Mouse (Mus musculus) small intestine, adult 2 months (tissue): ENCODE measurements at regions not wholly inside any gene's neighbourhood (a gene's known extent, or its start where the extent isn't known, plus 50 kb on each side); places are given as distances from the start of the nearest gene placed in this dataset.
"Not testable (repeated sequence)": the region's sequence is repeated elsewhere in the genome, so short reads cannot be mapped to it uniquely, and the experiment has no call there.

Experiments
- H3K27ac ChIP-seq: fragments of 200-500 bp; 2 replicates; pipeline ENCODE4 v1.5.1; 2012; ENCODE audit warnings: low read depth, low read length, control low read depth, inconsistent platforms; ENCODE audit not compliant: insufficient read depth
- H3K27me3 ChIP-seq: fragments of 200-500 bp; 2 replicates; pipeline ENCODE4 v1.6.1; 2012; ENCODE audit warnings: mild to moderate bottlenecking, moderate library complexity, low read length, inconsistent platforms; ENCODE audit not compliant: control insufficient read depth, insufficient read depth
- H3K36me3 ChIP-seq: fragments of 200-500 bp; 2 replicates; pipeline ENCODE4 v1.6.1; 2012; ENCODE audit warnings: mild to moderate bottlenecking, low read length, control low read depth, inconsistent platforms; ENCODE audit not compliant: control insufficient read depth, insufficient read depth
- H3K4me1 ChIP-seq: fragments of 200-500 bp; 2 replicates; pipeline ENCODE4 v1.6.1; 2012; ENCODE audit warnings: low read length, inconsistent platforms, mixed read lengths; ENCODE audit not compliant: control insufficient read depth, insufficient read depth, insufficient read length
- H3K4me3 ChIP-seq: fragments of 200-500 bp; 2 replicates; pipeline ENCODE4 v1.5.1; 2012; ENCODE audit warnings: low read depth, mild to moderate bottlenecking, control low read depth, inconsistent platforms, low read length, moderate library complexity
- CTCF ChIP-seq: fragments of 200-500 bp; IDR thresholded peaks from 2 replicates; pipeline ENCODE4 v1.5.1; 2012; ENCODE audit warnings: low read depth, mild to moderate bottlenecking, control low read depth, inconsistent platforms, low read length, moderate library complexity, mixed read lengths; ENCODE audit not compliant: insufficient replicate concordance, insufficient read length; ENCODE audit errors: extremely low read depth
- POLR2A ChIP-seq: fragments of 200-500 bp; IDR thresholded peaks from 2 replicates; pipeline ENCODE4 v1.6.1; 2012; ENCODE audit warnings: low read depth, mild to moderate bottlenecking, control low read depth, inconsistent platforms, low read length, moderate library complexity
- WGBS: fragments of 180-500 bp; shearing (Covaris S2); methylation state at CpG from one replicate; pipeline ENCODE4 v1.1.7; 2018; 5-methylcytosine and 5-hydroxymethylcytosine counted together

- H3K4me1 ChIP-seq, result no peaks in the 10 kb centered on the region
- no peaks in the 10 kb centered on the region for H3K27me3 ChIP-seq
- H3K27ac ChIP-seq, result no peak overlapping the region
- no peak overlapping the region for H3K4me3 ChIP-seq
- H3K36me3 ChIP-seq, result no peaks in the 10 kb centered on the region
- 53% methylated on average over 2 of the region's 2 CpGs for WGBS
- no peak for TF ChIP-seq CTCF
- TF ChIP-seq POLR2A, result no peak
Observed at GRCm38 (mm10) chr8:103702236-103702635, 399.2 kb upstream of the Cdh5 start.

- no peaks in the 10 kb centered on the region for H3K4me1 ChIP-seq
- H3K27ac ChIP-seq, result no peak overlapping the region
- TF ChIP-seq CTCF (no peak), POLR2A (no peak)
- H3K27me3 ChIP-seq, result no peaks in the 10 kb centered on the region
- H3K4me3 ChIP-seq, result no peak overlapping the region
- 73% methylated on average over 2 of the region's 2 CpGs for WGBS
- no peaks in the 10 kb centered on the region for H3K36me3 ChIP-seq
Observed at GRCm38 (mm10) chr8:103706084-103706483, 395.3 kb upstream of the Cdh5 start.

GRCm38 (mm10) chr8:103710871-103711270 is 390.6 kb upstream of the Cdh5 start:
- not testable (repeated sequence) for H3K27ac ChIP-seq, H3K36me3 ChIP-seq, H3K27me3 ChIP-seq, H3K4me1 ChIP-seq, H3K4me3 ChIP-seq
- WGBS, result 82% methylated on average over 7 of the region's 7 CpGs

- TF ChIP-seq CTCF (no peak), POLR2A (no peak)
- no peaks in the 10 kb centered on the region for H3K4me1 ChIP-seq
- H3K4me3 ChIP-seq, result no peak overlapping the region
- H3K27me3 ChIP-seq, result no peaks in the 10 kb centered on the region
- WGBS, result 70% methylated on average over 4 of the region's 4 CpGs
- no peaks in the 10 kb centered on the region for H3K36me3 ChIP-seq
- no peak overlapping the region for H3K27ac ChIP-seq
Observed at GRCm38 (mm10) chr8:103717723-103718122, 383.7 kb upstream of the Cdh5 start.

- Histone ChIP-seq H3K4me3 (no peak overlapping the region), H3K4me1 (no peaks in the 10 kb centered on the region), H3K27ac (no peak overlapping the region), H3K27me3 (no peaks in the 10 kb centered on the region), H3K36me3 (no peaks in the 10 kb centered on the region)
- TF ChIP-seq POLR2A (no peak), CTCF (no peak)
- 77% methylated on average over 3 of the region's 3 CpGs for WGBS
Observed at GRCm38 (mm10) chr8:103733466-103733865, 368.0 kb upstream of the Cdh5 start.

GRCm38 (mm10) chr8:103738330-103738729 is 363.1 kb upstream of the Cdh5 start:
- no peak overlapping the region for H3K4me3 ChIP-seq
- no peaks in the 10 kb centered on the region; the same call in 1 of the 2 replicates for H3K27me3 ChIP-seq
- TF ChIP-seq CTCF (no peak), POLR2A (no peak)
- no peaks in the 10 kb centered on the region for H3K4me1 ChIP-seq
- no peaks in the 10 kb centered on the region for H3K36me3 ChIP-seq
- 72% methylated on average over 8 of the region's 8 CpGs for WGBS
- H3K27ac ChIP-seq, result no peak overlapping the region

GRCm38 (mm10) chr8:103741395-103741794 is 360.0 kb upstream of the Cdh5 start:
- Histone ChIP-seq H3K27ac (no peak overlapping the region), H3K27me3 (no peaks in the 10 kb centered on the region; the same call in 1 of the 2 replicates), H3K4me3 (no peak overlapping the region), H3K36me3 (no peaks in the 10 kb centered on the region), H3K4me1 (no peaks in the 10 kb centered on the region)
- 56% methylated on average over 8 of the region's 8 CpGs for WGBS
- TF ChIP-seq POLR2A (no peak), CTCF (no peak)

- 40% methylated on average over 4 of the region's 4 CpGs for WGBS
- no peak for TF ChIP-seq CTCF
- TF ChIP-seq POLR2A, result no peak
- Histone ChIP-seq H3K27ac (no peak overlapping the region), H3K4me1 (no peaks in the 10 kb centered on the region), H3K4me3 (no peak overlapping the region), H3K27me3 (no peaks in the 10 kb centered on the region), H3K36me3 (no peaks in the 10 kb centered on the region)
Observed at GRCm38 (mm10) chr8:103748734-103749133, 352.7 kb upstream of the Cdh5 start.
